Mouse (Mus musculus): ENCODE results near the gene Rex1bd. TPM values are rescaled to one million over a fixed set of nuclear protein-coding genes. Genes with fewer than 3 reads are reported as not detected.

Gene Rex1bd
- polyA plus RNA-seq, 1 experiment from 2014 or later: 120 TPM

DNA sequence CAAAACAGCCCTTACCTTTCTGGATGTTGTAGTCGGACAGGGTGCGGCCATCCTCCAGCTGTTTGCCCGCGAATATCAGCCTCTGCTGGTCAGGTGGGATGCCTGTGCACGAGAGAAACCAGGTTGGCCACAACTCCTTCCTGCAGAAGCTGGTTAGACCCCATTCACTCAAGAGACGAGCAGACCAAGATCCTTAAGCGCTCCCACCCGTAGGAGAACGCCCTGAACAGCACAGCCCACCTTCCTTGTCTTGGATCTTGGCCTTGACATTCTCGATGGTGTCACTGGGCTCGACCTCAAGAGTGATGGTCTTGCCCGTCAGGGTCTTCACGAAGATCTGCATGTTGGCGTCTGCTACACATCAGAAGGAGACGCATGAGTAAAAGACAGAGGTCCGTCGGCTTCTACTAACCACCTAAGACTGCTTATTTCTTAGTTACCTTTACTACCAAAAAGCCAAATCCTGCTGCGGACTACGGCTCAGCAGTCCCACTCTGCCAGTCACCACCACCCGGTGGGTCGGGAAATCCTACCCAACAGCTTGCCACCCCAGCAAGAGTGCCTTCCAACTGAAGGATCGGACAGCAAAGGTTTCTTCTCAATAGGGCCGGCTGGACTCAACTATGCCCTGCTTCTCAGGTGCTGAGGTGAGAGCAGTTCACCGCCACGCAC, 2.9 kb upstream of the Rex1bd start:
- WGBS: 7% methylated on average over 25 of the region's 25 CpGs
- H3K4me1 ChIP-seq: peaks cover 57% of the 10 kb centered on the region
- peaks cover 28% of the 10 kb centered on the region for H3K36me3 ChIP-seq

DNA sequence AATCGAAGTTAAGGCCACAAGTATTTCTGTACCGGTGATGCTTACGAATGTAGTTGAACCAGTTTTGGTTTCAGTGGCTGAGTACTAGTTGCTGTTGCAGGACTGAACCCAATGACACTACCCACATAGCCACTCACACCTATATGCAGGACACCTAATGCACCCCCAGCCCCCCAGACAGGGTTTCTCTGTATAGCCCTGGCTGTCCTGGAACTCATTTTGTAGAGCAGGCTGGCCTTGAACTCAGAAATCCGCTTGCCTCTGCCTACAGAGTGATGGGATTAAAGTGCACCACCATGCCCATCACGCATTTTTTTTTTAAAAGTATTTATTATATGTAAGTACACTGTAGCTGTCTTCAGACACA, 458 bp upstream of the Rex1bd start:
- H3K9me3 ChIP-seq: no peaks in the 10 kb centered on the region
- no peak overlapping the region for H3K9ac ChIP-seq
- peak overlapping the region; percentile 79 for H3K4me3 ChIP-seq
- no peak for ATAC-seq (ENCODE audit: borderline replicate concordance, extremely low read depth, low FRiP score, low TSS enrichment)
- H3K27me3 ChIP-seq: peaks cover 9% of the 10 kb centered on the region
- peak overlapping the region; percentile 29 for H3K27ac ChIP-seq
- peaks cover 20% of the 10 kb centered on the region for H3K36me3 ChIP-seq
- H3K4me1 ChIP-seq: peaks cover 73% of the 10 kb centered on the region
- H3K4me2 ChIP-seq: peak overlapping the region; percentile 88
- WGBS: 56% methylated on average over 5 of the region's 5 CpGs

More for the DNA sequence above, 2.9 kb upstream of the Rex1bd start:
- Histone ChIP-seq H3K9ac (peak overlapping the region; percentile 99), H3K27me3 (no peaks in the 10 kb centered on the region), H3K9me3 (no peaks in the 10 kb centered on the region), H3K27ac (peak overlapping the region; percentile 98; the same call in 1 of the 2 replicates), H3K4me2 (peak overlapping the region; percentile 73), H3K4me3 (peak overlapping the region; percentile 98)
- no peak for ATAC-seq (ENCODE audit: borderline replicate concordance, extremely low read depth, low FRiP score, low TSS enrichment)

DNA sequence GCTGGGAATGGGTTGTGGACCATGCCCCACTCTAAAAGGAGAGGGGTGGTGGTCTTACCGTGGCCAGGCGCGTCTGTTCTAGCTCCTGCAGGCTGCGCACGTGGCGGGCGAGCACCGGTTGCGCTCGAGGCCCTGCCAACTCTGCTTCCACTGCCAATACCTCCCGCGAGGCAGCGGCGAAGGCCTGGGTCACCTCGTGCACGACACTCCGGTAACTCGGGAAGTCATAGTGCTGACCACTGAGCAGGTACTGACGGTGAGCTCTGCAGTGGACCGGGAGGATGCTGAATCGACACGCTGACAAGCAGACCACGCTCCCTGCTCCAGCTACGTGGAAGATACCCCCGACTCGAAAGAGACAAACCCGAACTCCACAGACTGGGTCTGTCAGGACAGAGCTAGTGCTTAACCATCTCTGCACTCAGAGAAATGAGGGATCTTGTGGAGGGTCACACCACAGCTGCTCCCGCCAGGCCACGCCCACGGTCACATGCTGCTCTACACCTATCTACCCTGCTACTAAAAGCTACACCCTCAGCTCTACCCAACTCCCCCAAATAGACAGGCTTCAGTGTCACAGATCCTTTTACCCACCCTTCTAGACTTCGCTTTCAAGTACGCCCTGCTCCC, 739 bp downstream of the Rex1bd start:
- Histone ChIP-seq H3K4me2 (peak overlapping the region; percentile 88), H3K36me3 (peaks cover 20% of the 10 kb centered on the region), H3K4me1 (peaks cover 76% of the 10 kb centered on the region), H3K27me3 (peaks cover 21% of the 10 kb centered on the region), H3K9ac (peak overlapping the region; percentile 94), H3K9me3 (no peaks in the 10 kb centered on the region), H3K27ac (peak overlapping the region; percentile 96), H3K4me3 (peak overlapping the region; percentile 79)
- 29% methylated on average over 32 of the region's 32 CpGs for WGBS
- peak; percentile 9 for ATAC-seq (ENCODE audit: borderline replicate concordance, extremely low read depth, low FRiP score, low TSS enrichment)

DNA sequence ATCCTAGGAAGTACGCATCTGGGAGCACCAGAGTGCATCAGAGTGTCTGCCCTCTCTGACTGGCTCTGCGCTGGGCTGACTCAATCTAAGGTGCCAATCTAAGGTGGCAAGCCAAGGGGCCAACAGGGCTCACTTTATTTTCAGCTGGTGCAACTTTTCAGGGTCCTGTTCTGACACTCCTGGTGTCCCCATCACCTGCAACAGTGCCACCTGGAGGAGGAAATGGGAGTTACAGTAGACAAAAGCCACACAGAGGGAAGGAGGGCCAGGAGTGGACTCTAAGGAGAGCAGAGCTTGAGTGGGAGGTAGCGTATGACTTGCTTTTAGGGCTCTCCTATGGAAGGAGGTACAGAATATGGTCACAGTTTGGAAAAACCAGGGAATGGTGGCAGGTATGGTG, 1.7 kb downstream of the Rex1bd start:
- H3K27ac ChIP-seq: no peak overlapping the region
- H3K4me2 ChIP-seq: 0 out of 2 replicates have a peak overlapping the region, but pooled peaks have one; percentile 88
- no peaks in the 10 kb centered on the region for H3K9me3 ChIP-seq
- peaks cover 81% of the 10 kb centered on the region for H3K4me1 ChIP-seq
- H3K27me3 ChIP-seq: peaks cover 31% of the 10 kb centered on the region
- ATAC-seq (ENCODE audit: borderline replicate concordance, extremely low read depth, low FRiP score, low TSS enrichment): no peak
- no peak overlapping the region; the same call in 1 of the 2 replicates for H3K4me3 ChIP-seq
- peaks cover 20% of the 10 kb centered on the region for H3K36me3 ChIP-seq
- H3K9ac ChIP-seq: no peak overlapping the region
- 86% methylated on average over 3 of the region's 3 CpGs for WGBS

DNA sequence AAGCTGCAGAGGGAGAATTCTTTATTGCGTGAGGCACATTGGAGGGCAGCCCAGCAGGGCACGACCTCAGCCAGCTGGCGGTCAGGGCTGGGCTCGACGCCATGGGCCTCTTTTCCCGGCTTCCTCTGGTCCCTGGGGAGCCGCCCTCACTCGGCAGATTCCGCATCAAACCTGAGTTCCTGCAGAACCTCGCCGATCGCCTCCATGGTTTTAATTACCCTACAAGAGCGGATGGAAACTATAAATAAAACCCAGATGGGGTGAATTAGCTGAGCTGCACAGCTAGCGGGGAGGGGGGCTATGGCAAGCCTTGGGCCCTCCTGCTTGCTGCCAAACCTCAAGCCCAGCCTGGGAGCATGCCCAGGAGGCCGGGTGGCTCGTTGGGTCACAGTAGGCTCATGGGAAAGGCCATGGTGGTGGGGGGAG, 2.2 kb downstream of the Rex1bd start:
- H3K27me3 ChIP-seq: peaks cover 33% of the 10 kb centered on the region
- H3K9ac ChIP-seq: no peak overlapping the region
- peaks cover 81% of the 10 kb centered on the region for H3K4me1 ChIP-seq
- no peaks in the 10 kb centered on the region for H3K9me3 ChIP-seq
- 48% methylated on average over 16 of the region's 16 CpGs for WGBS
- H3K27ac ChIP-seq: no peak overlapping the region
- no peak for ATAC-seq (ENCODE audit: borderline replicate concordance, extremely low read depth, low FRiP score, low TSS enrichment)
- peaks cover 20% of the 10 kb centered on the region for H3K36me3 ChIP-seq
- no peak overlapping the region for H3K4me3 ChIP-seq
- 0 out of 2 replicates have a peak overlapping the region, but pooled peaks have one; percentile 88 for H3K4me2 ChIP-seq

DNA sequence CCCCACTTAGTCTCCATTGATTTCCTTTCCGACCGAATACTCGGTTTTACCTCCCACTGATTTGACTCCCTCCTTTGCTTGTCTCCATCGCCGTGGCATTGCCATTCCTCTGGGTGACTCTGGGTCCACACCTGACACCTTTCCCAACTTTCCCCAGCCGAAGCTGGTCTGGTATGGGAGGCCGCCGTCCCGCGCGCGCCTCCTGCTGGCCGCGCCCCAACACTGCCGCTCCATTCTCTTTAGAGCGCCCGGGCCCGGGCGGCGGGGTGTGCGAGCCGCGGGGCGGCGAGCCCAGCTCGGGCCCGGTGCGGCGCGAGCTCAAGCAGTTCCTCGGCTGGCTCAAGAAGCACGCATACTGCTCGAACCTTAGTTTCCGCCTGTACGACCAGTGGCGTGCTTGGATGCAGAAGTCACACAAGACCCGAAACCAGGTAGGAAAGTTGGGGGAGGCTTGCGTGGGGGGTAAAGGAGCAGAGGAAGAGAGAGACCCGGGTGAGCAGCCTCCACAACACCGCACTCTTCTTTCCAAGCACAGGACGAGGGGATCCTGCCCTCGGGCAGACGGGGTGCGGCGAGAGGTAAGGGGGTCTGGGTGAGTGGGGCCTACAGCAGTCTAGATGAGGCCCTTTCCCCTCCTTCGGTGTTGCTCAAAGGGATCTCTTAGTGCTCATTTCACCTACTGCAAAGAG, 3.3 kb downstream of the Rex1bd start:
- H3K4me2 ChIP-seq: no peak overlapping the region
- H3K9me3 ChIP-seq: no peaks in the 10 kb centered on the region
- peaks cover 14% of the 10 kb centered on the region for H3K36me3 ChIP-seq
- H3K27me3 ChIP-seq: peaks cover 44% of the 10 kb centered on the region
- 15% methylated on average over 46 of the region's 46 CpGs for WGBS
- H3K27ac ChIP-seq: no peak overlapping the region; the same call in 1 of the 2 replicates
- ATAC-seq (ENCODE audit: borderline replicate concordance, extremely low read depth, low FRiP score, low TSS enrichment): no peak
- peaks cover 71% of the 10 kb centered on the region for H3K4me1 ChIP-seq
- H3K4me3 ChIP-seq: no peak overlapping the region; the same call in 1 of the 2 replicates
- H3K9ac ChIP-seq: no peak overlapping the region

DNA sequence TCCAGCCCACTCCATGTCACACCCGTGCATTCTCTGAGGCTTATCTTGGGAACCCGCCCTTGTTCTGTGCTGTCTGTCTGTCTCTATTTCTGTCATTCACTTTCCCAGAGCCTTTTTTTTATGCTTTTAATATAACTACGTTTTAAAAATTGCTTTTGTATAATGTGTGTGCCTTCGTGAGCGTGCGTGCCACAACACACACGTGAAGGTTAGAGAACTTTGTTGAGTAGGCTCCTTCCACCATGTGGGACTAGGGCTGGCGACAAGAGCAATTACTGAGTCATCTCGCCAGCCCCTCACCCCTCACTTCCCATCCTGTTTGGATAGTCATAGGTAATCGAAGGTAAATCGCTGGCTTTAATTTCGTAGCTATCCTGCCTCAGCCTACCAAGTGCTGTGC, 4.0 kb downstream of the Rex1bd start:
- peaks cover 47% of the 10 kb centered on the region for H3K27me3 ChIP-seq
- WGBS: 39% methylated on average over 12 of the region's 12 CpGs
- no peak overlapping the region for H3K4me3 ChIP-seq
- H3K27ac ChIP-seq: no peak overlapping the region; the same call in 1 of the 2 replicates
- H3K9me3 ChIP-seq: no peaks in the 10 kb centered on the region
- no peak overlapping the region for H3K9ac ChIP-seq
- H3K36me3 ChIP-seq: peaks cover 8% of the 10 kb centered on the region
- no peak for ATAC-seq (ENCODE audit: borderline replicate concordance, extremely low read depth, low FRiP score, low TSS enrichment)
- no peak overlapping the region for H3K4me2 ChIP-seq
- peaks cover 67% of the 10 kb centered on the region for H3K4me1 ChIP-seq

DNA sequence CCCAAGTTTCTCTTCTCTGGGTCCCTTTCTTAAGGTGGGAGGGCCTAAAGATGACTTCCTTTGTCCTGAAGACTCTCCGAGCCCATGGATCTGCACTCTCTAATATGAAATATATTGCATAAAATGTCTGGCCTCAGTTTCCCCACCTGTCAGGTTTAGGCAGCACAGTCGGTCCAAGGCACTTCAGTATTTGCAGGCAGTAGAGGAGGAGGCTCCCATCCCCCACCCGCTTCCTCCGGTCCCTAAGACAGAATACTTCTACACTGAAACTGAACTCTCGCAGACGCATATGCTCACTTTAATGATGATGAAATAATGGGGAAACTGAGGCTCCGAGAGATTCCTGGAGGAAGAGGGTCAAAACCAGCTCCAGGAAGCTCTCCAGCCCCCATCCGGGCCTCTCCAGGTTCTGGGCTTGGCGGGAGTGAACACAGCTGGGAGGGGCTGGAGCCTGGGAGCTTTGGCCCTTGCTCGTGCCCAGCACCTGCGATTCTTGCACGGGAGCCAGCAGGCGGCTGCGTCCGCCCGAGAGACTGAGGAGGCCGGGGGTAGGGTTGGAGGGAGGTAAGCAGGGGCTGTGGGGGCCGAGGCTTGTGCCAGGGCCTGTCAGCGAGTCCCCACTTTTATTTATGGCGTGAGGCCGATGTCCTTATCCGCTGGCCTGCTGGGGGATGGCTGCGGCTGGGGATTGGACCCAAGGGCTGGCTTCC, 4.6 kb downstream of the Rex1bd start:
- H3K27me3 ChIP-seq: peaks cover 53% of the 10 kb centered on the region
- H3K4me1 ChIP-seq: peaks cover 63% of the 10 kb centered on the region
- H3K9ac ChIP-seq: no peak overlapping the region
- H3K4me2 ChIP-seq: no peak overlapping the region
- WGBS: 18% methylated on average over 23 of the region's 23 CpGs
- H3K36me3 ChIP-seq: peaks cover 3% of the 10 kb centered on the region; the same call in 1 of the 2 replicates
- no peaks in the 10 kb centered on the region for H3K9me3 ChIP-seq
- no peak for ATAC-seq (ENCODE audit: borderline replicate concordance, extremely low read depth, low FRiP score, low TSS enrichment)
- no peak overlapping the region for H3K4me3 ChIP-seq
- H3K27ac ChIP-seq: no peak overlapping the region

DNA sequence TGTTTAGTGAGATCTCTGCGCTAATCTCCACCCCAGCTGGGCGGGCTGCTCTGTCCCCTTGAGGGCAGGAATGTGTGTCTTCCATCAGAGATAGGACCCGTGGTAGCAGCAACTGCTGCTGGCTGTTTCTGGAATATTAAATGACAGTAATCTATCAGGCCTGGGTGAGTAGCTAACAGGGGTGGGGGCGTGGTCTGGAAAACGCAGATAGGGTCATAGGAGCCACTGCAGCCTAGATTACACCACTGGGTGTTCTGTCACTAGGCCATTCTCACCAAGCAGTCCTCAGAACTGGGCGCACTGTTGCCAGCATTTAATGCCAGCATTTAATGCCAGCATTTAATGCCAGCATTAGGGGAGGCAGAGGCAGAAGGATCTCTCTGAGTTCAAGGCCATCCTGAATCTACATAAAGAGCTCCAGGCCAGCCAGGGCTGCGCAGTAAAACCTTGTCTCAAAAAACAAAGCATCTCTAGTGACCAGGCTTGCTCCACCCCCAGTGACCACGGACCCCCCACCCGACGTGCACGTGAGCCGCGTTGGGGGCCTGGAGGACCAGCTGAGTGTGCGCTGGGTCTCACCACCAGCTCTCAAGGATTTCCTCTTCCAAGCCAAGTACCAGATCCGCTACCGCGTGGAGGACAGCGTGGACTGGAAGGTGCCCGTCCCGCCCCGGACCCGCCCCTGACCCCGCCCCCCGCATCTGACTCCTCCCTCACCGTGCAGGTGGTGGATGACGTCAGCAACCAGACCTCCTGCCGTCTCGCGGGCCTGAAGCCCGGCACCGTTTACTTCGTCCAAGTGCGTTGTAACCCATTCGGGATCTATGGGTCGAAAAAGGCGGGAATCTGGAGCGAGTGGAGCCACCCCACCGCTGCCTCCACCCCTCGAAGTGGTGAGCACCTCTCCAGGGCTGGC, 5.9 kb downstream of the Rex1bd start:
- H3K36me3 ChIP-seq: no peaks in the 10 kb centered on the region
- no peak overlapping the region for H3K9ac ChIP-seq
- no peak overlapping the region for H3K27ac ChIP-seq
- WGBS: 8% methylated on average over 39 of the region's 39 CpGs
- H3K4me3 ChIP-seq: 0 out of 2 replicates have a peak overlapping the region, but pooled peaks have one; percentile 6
- H3K4me1 ChIP-seq: peaks cover 59% of the 10 kb centered on the region
- H3K4me2 ChIP-seq: peak overlapping the region; percentile 33
- H3K27me3 ChIP-seq: peaks cover 66% of the 10 kb centered on the region
- H3K9me3 ChIP-seq: no peaks in the 10 kb centered on the region
- ATAC-seq (ENCODE audit: borderline replicate concordance, extremely low read depth, low FRiP score, low TSS enrichment): no peak

DNA sequence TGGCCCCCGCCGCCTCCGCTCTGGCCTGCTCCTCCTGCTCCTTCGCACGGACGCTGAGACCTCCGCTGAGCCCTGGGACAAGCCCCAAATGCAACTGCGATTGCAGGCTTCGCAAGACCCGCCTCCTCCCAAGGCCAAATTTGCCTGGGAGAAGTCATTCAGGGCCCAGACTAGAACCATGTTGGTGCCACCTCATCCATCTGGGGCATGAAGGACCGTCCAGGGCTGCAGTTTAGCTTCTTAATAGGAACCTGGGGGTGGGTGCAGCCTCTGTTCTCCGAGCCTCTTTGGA, 10.8 kb downstream of the Rex1bd start:
- peaks cover 93% of the 10 kb centered on the region for H3K27me3 ChIP-seq
- H3K4me3 ChIP-seq: peak overlapping the region; percentile 54
- WGBS: 12% methylated on average over 12 of the region's 12 CpGs
- no peaks in the 10 kb centered on the region for H3K9me3 ChIP-seq
- peak overlapping the region; percentile 82 for H3K4me2 ChIP-seq
- H3K36me3 ChIP-seq: no peaks in the 10 kb centered on the region
- H3K27ac ChIP-seq: no peak overlapping the region
- ATAC-seq (ENCODE audit: borderline replicate concordance, extremely low read depth, low FRiP score, low TSS enrichment): no peak
- H3K9ac ChIP-seq: peak overlapping the region; percentile 41; the same call in 1 of the 2 replicates
- peaks cover 50% of the 10 kb centered on the region for H3K4me1 ChIP-seq
